Mouse (Mus musculus): Measurements from ENCODE around the gene Olfr557. TPM values are rescaled to one million over a fixed set of nuclear protein-coding genes. Genes with fewer than 3 reads are reported as not detected.

The Olfr557 gene
- total RNA-seq (2021) = under 1 TPM; 0.19 to 0.21 TPM
- long read RNA-seq, experiment 1, partial matches to known transcripts = 0 of 1 reads
- long read RNA-seq, experiment 1, other reads (novel, unspliced or antisense) = 1 of 1 reads
- long read RNA-seq, experiment 2 = 0 reads

DNA sequence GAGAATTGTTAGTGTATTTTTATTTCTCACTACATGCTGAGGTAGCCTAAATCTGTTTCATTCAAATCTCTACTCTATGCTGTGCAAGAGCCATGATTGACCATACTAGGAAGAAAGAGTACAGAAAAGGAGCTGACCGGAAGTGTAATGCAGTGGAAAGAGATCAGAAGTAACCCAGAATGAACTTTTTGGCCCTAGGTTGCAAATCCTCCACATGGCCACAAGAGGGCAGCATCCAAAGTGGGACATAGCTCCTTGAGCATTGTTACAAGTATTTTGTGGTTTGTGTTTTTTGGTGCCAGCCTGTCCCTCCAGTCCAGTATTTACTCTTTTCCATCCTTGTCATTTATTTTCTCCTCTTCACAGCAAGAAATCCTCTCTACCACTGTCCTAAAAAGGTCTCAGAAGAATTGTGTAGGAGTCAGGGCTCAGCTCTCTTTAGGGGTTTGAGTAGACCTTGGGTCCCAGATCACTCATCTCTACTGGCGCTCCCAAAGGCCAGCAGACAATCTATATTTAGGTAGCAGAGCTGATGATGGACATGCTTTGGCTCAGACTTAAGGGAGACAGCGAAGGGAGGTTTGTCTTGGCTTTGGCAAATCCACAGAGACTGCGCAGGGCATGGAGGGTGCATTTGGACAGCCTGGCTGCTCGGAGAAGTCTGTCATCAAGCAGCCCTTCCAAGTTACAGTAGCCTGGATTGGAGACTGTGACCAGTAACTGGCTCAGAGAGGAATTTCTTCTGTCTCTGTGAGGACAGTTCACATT, at the start of gene Olfr557:
Gene Olfr557, plus strand, starts transcription at position 553 of the 768 bp plus-strand sequence.
- peak in 1 of 2 experiments; percentile 16 for DNase-seq (ENCODE audit: low spot score in 2 of 2)

DNA sequence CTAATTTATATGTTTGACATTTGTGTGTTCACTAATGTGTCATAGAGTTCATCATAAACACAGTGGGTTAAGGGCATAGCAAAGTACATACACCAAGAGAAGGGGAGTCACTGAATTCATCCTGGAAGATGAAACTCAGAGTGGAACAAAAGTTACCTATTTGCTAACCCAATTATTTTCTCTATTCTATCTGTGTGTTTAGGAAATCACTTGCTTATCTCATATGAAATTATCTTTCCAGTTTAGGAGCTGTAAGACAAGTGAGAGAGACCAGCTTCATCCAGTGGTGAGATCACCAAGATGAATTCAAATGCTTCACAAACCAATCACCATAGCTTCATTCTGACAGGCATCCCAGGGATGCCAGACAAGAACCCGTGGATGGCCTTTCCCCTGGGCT, 37.2 kb upstream of the Olfr557 start, which contains the start of gene Olfr555:
Gene Olfr555, plus strand, starts transcription at position 301 of the 400 bp plus-strand sequence.
- DNase-seq (ENCODE audit: low spot score in 2 of 2) = no peak

GRCm38 (mm10) chr7:102664599-102664998, 31.1 kb upstream of the Olfr557 start, which contains the start of gene Olfr556:
TSS of gene Olfr556 (plus strand) at chr7:102664899.
- DNase-seq (ENCODE audit: low spot score in 2 of 2) = no peak

DNA sequence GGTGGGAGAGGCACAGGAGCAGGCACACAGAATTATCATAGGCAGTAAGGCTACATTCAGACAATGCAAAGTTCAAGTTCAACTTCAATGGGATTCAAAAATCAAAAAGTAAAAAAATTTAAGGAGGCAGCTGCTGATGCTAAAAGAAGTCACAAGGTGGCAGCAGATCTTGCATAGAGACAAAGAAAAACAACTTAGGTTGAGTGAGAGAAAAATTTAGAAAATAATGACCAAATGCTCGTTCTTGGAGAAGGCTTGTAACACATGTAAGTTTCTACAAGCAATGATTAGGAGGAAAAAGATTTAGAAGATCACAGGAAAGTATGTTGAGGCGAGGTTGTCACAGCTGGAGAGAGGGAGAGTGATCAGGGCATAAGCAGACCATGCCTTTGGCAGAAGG, 30.3 kb upstream of the Olfr557 start:
- DNase-seq (ENCODE audit: low spot score in 2 of 2) = peak in 1 of 2 experiments; percentile 18

DNA sequence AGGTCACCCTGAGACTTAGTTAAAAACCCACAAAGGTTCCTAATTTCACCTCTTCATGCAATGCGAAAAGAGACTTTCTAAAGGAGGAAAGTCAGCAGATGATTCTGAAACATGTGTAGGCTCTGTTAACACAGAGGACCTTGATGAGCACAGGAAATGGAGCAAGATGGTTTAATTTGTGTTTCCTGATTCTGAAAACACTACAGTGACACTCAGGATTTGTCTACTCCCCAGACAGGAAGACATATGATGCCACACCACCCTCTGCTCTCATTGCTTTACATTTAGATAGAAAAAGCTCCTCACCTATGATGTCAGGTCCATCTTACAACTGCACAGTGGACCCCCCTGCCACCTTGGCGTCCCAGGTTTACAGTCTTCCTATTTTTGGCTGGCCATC, 19.5 kb upstream of the Olfr557 start:
- DNase-seq (ENCODE audit: low spot score in 2 of 2) = no peak

- DNase-seq (ENCODE audit: low spot score in 2 of 2) = no peak
These were observed 13.8 kb upstream of the Olfr557 start for GRCm38 (mm10) chr7:102681916-102682315.

GRCm38 (mm10) chr7:102686944-102687501, 8.7 kb upstream of the Olfr557 start, which contains the start of gene Trim68:
TSS of gene Trim68 (minus strand) at chr7:102687327.
- peak; percentile 73 to 87 for DNase-seq (ENCODE audit: low spot score in 2 of 2)

GRCm38 (mm10) chr7:102698461-102698860, 2.8 kb downstream of the Olfr557 start:
- no peak for DNase-seq (ENCODE audit: low spot score in 2 of 2)

DNA sequence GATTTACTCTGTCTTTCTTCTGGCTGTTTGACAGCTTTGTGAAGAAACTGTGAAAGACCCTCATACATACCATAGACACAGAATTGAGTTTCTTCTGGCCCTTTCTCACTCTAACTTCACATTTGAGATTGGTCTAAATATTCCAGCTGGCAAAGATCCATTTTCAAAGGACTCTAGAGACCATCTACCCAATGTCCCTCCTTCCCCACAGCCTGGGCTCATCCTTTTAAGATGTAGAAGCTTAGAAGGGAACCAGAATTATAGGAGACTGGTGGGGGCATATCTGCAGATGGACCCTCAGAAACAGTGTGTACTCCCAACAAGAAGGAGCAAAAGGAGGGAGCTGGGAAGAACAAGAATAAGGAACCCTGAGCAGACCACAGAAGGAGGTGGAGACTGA, 6.2 kb downstream of the Olfr557 start, which contains the start of gene Olfr558:
Gene Olfr558, plus strand, starts transcription at position 301 of the 400 bp plus-strand sequence.
- DNase-seq (ENCODE audit: low spot score in 2 of 2) = no peak

GRCm38 (mm10) chr7:102718970-102719369, 23.3 kb downstream of the Olfr557 start, which contains the start of gene Olfr33:
TSS of gene Olfr33 (minus strand) at chr7:102719070.
- no peak for DNase-seq (ENCODE audit: low spot score in 2 of 2)

GRCm38 (mm10) chr7:102727391-102727790, 31.7 kb downstream of the Olfr557 start, which contains the start of gene Olfr559:
TSS of gene Olfr559 (minus strand) at chr7:102727491.
- no peak for DNase-seq (ENCODE audit: low spot score in 2 of 2)

GRCm38 (mm10) chr7:102733793-102734192, 38.1 kb downstream of the Olfr557 start:
- no peak for DNase-seq (ENCODE audit: low spot score in 2 of 2)

DNA sequence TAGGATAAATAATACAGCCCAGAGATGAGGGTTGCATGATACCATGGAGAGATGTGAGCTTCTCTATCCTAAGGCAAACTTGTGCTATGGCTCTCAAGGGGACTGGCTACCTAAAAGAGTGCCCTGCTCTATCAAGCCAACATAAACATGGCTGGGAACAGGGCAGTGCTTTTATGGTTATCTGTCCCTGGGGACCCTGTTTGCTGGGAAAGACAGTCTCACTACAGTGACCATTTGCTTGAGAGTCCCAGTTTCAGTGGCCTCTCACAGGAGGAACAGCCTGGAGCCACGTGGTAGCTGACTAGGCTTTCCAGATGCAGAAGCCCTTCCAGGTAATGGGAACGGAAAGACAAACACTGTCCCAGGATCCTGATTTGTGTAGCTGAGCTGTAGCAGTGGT, 42.0 kb downstream of the Olfr557 start:
- no peak for DNase-seq (ENCODE audit: low spot score in 2 of 2)

Other genes with a start within 250 kb of the Olfr557 start
- not detected for gene Olfr543, start 214.2 kb upstream of the Olfr557 start, total RNA-seq (2021)
- gene Olfr544, start 207.6 kb upstream of the Olfr557 start, total RNA-seq (2021) = not detected
- not detected for gene Olfr545, start 196.3 kb upstream of the Olfr557 start, total RNA-seq (2021)
- gene Olfr547, start 161.2 kb upstream of the Olfr557 start, total RNA-seq (2021) = not detected
- not detected for gene Olfr548-ps1, start 155.0 kb upstream of the Olfr557 start, total RNA-seq (2021)
- gene Olfr549, start 146.0 kb upstream of the Olfr557 start, total RNA-seq (2021) = not detected
- gene Trim21, start 130.4 kb upstream of the Olfr557 start, total RNA-seq (2021) = 1 to 10 TPM; 2.5 to 3.2 TPM
- gene Olfr550, start 124.5 kb upstream of the Olfr557 start, total RNA-seq (2021) = 1 to 10 TPM; 2.8 to 2.9 TPM
- not detected for gene Olfr551, start 104.0 kb upstream of the Olfr557 start, total RNA-seq (2021)
- under 1 TPM in 1 of 2 experiments, not detected in 1; 0.12 TPM for gene Olfr552, start 98.1 kb upstream of the Olfr557 start, total RNA-seq (2021)
- not detected for gene Olfr553, start 77.7 kb upstream of the Olfr557 start, total RNA-seq (2021)
- gene Olfr554, start 57.5 kb upstream of the Olfr557 start, total RNA-seq (2021) = not detected
- not detected for gene Olfr555, start 37.1 kb upstream of the Olfr557 start, total RNA-seq (2021)
- gene Olfr556, start 31.0 kb upstream of the Olfr557 start, total RNA-seq (2021) = under 1 TPM in 1 of 2 experiments, not detected in 1; 0.09 TPM
- 1 to 10 TPM; 5.5 to 6.4 TPM for gene Trim68, start 8.6 kb upstream of the Olfr557 start, total RNA-seq (2021)
- under 1 TPM; 0.41 to 0.45 TPM for gene Olfr558, start 6.3 kb downstream of the Olfr557 start, total RNA-seq (2021)
- gene Olfr33, start 23.2 kb downstream of the Olfr557 start, total RNA-seq (2021) = not detected
- not detected for gene Olfr559, start 31.6 kb downstream of the Olfr557 start, total RNA-seq (2021)
- not detected for gene Olfr560, start 63.5 kb downstream of the Olfr557 start, total RNA-seq (2021)
- gene Olfr78, start 63.6 kb downstream of the Olfr557 start, total RNA-seq (2021) = under 1 TPM; 0.16 to 0.38 TPM
- gene Olfr561, start 75.3 kb downstream of the Olfr557 start, total RNA-seq (2021) = under 1 TPM in 1 of 2 experiments, not detected in 1; 0.24 TPM
- not detected for gene Olfr564, start 107.6 kb downstream of the Olfr557 start, total RNA-seq (2021)
- gene Olfr566, start 162.9 kb downstream of the Olfr557 start, total RNA-seq (2021) = not detected
- not detected for gene Olfr568, start 181.2 kb downstream of the Olfr557 start, total RNA-seq (2021)
- gene Olfr569, start 195.0 kb downstream of the Olfr557 start, total RNA-seq (2021) = not detected
- gene Olfr570, start 198.7 kb downstream of the Olfr557 start, total RNA-seq (2021) = under 1 TPM in 1 of 2 experiments, not detected in 1; 0.53 TPM
- not detected for gene Olfr571, start 221.6 kb downstream of the Olfr557 start, total RNA-seq (2021)
- not detected for gene Olfr572, start 228.5 kb downstream of the Olfr557 start, total RNA-seq (2021)
- not detected for gene Olfr573-ps1, start 246.7 kb downstream of the Olfr557 start, total RNA-seq (2021)